ENCODE assay signal across 8 mouse cellular contexts in the genomic region with DNA sequence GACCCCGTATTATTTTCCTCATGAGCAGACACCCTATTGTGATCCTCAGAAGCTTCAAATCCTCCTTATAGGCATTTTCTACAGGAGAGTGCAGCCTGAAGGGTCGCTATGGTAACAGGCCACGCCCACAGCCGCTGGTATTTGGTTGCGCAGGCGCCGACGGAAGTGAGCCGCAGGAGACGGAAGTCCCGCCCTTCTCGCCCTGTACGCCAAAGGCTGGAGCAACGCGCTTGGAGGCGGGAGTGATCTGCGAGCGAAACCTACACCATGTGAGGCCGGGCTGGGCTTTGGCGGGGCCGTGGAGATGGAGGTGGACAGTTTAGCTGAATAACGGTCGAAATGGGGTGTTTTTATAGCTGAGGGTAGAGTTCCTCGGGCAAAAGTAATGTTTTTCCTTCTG. TPM values are rescaled to one million over a fixed set of nuclear protein-coding genes. Genes with fewer than 3 reads are reported as not detected.
A peak's percentile ranks its signal among the peaks of the same experiment; 100 is the strongest.
DNase-seq lines count a peak whose midpoint lies in the region; ATAC-seq lines count a peak whose summit lies in the region.

A gene (plus strand): TSS at position 97 of the 400 bp plus-strand sequence.

- peak within 1 kb of the TSS; percentile 71 for H3K4me2 ChIP-seq in intestine, embryonic 14.5 days (ENCODE audit: low read length)

- H3K27ac ChIP-seq in intestine, embryonic 14.5 days (ENCODE audit: low read depth) = peak within 1 kb of the TSS; percentile 71

- H3K27me3 ChIP-seq in intestine, embryonic 14.5 days (replicated peaks; ENCODE audit: control insufficient read depth, insufficient read depth, low read length) = no peaks in the 10 kb centered on the region

- ATAC-seq in intestine, embryonic 14.5 days (replicated peaks; ENCODE audit: low FRiP score, low TSS enrichment, low read depth) = peak; percentile 93

- intact Hi-C loops in gastrocnemius, postnatal 14 days (cut with DNase I; ENCODE audit: low total_unique reads) = no loop called here
- intact Hi-C loops in left cerebral cortex, postnatal 14 days (cut with DNase I) = no loop called here

- peak within 1 kb of the TSS; percentile 91 for H3K4me3 ChIP-seq in intestine, embryonic 14.5 days (ENCODE audit: low read depth, low read length)

- under 1% methylated on average over 24 of the region's 24 CpGs for WGBS in intestine, embryonic 14.5 days

- H3K9ac ChIP-seq in intestine, embryonic 14.5 days (ENCODE audit: low read length) = peak within 1 kb of the TSS; percentile 79

- DNase-seq in adrenal gland, adult (ENCODE audit: inconsistent age in 2 of 2, low spot score in 1 of 2) = peak; percentile 96 to 99
- peak; percentile 98 for DNase-seq in embryo, embryonic 10.5 days (ENCODE audit: low spot score)
- DNase-seq in gastrocnemius, postnatal 14 days = peak; percentile 97
- DNase-seq in intestine, embryonic 14.5 days (ENCODE audit: low spot score) = peak; percentile 99
- peak; percentile 97 for DNase-seq in left cerebral cortex, postnatal 14 days (ENCODE audit: low spot score in 2 of 2)
- peak; percentile 97 for DNase-seq in mesoderm, embryonic 11.5 days (ENCODE audit: low read depth, low spot score)
- peak; percentile 91 to 94 for DNase-seq in right cerebral cortex, postnatal 36 days (ENCODE audit: low spot score in 2 of 2)
- DNase-seq in yolk sac, embryonic 10.5 days (ENCODE audit: low spot score) = peak; percentile 96

- H3K4me1 ChIP-seq in intestine, embryonic 14.5 days (replicated peaks; ENCODE audit: control insufficient read depth, insufficient read depth, low read length) = peaks cover 14% of the 10 kb centered on the region

- H3K9me3 ChIP-seq in intestine, embryonic 14.5 days (ENCODE audit: control insufficient read depth, low read length) = no peaks in the 10 kb centered on the region

- H3K36me3 ChIP-seq in intestine, embryonic 14.5 days (ENCODE audit: control insufficient read depth, insufficient read depth, low read length) = peaks cover 31% of the 10 kb centered on the region

RNA-seq across cellular contexts. Expression of the gene that starts here (rescaled TPM):
- 10 to 100 TPM; 62.3 to 66.5 TPM for total RNA-seq in gastrocnemius, postnatal 14 days (2021)
- 166 and 167 TPM in 2 replicates for polyA plus RNA-seq in intestine, embryonic 14.5 days (2014; fragmentation: Nextera tagmentation; extraction: Ambion mirVana)
- 10 to 100 TPM; 84.3 to 88.7 TPM for total RNA-seq in left cerebral cortex, postnatal 14 days (2021)

Comparison
In these comparisons a context has a peak if more than half of its experiments do, and no peak if none do; other contexts are left out.
1. Peak in every context shown above with its lines: DNase-seq, ATAC-seq, H3K4me3 ChIP-seq and H3K27ac ChIP-seq.